Mouse (Mus musculus) ES-Bruce4 (cell line): ENCODE results near the gene Lpp.

Experiments
- CTCF ChIP-seq: IDR thresholded peaks from one replicate; pipeline ENCODE4 v1.8.1; 2011; ENCODE audit warnings: low read depth, low read length
- EP300 ChIP-seq: IDR thresholded peaks from 2 replicates; pipeline ENCODE4 v1.6.1; 2011; ENCODE audit warnings: low read depth, low read length; ENCODE audit not compliant: insufficient read depth

- no peak for TF ChIP-seq CTCF
- TF ChIP-seq EP300, result no peak
These were observed 644.1 kb downstream of the Lpp start for GRCm38 (mm10) chr16:25037361-25037760.
